Mouse (Mus musculus) T-helper 17 cell (primary cell): Measurements from ENCODE around the gene Ndfip2.

Experiments
- in situ Hi-C, 2 experiments: fragments of 300-600 bp; cut with MboI, MseI; formaldehyde crosslinking; loops; 1 replicate in 1 of 2; 2 replicates in 1 of 2; pipeline ENCODE4 v1.15.1; 2025; ENCODE audit warnings: high pct_unique_total_duplicates in 2 of 2

Gene Ndfip2

DNA sequence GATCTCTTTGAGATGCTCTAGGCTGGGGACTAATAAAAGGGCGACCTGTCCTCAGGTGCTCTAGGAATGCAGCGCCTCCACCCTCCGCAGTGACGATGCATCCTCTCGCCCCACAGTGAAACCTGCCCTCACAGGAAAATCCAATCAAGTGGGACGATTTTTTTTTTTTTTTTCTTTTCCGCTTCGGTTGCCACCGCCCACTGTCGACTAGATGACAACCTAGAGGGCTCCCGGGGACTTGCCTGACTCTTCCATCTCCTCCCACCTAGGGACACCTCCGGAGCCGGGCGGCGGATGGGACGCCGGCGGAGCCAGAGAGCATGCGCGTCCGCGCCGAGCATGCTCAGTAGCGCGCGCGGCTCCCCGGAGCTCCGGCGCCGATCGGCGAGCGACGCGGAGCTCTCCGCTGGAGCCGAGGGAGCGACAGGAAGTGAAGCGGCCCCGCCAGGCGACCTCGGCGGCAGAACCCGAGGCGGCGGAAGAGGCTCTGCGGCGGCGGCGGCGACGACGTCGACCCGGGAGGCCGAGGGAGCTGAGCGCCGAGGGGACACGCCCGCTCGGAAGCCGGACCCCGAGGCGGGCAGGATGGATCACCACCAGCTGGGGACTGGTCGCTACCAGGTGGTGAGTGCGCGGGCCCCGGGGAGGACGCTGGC, at the start of gene Ndfip2:
Gene Ndfip2, plus strand, starts transcription at position 195 of the 656 bp plus-strand sequence.
- in situ Hi-C loops, result no loop called here

GRCm38 (mm10) chr14:105219525-105220376, 38.6 kb upstream of the Ndfip2 start:
- in situ Hi-C loops, result no loop called here

DNA sequence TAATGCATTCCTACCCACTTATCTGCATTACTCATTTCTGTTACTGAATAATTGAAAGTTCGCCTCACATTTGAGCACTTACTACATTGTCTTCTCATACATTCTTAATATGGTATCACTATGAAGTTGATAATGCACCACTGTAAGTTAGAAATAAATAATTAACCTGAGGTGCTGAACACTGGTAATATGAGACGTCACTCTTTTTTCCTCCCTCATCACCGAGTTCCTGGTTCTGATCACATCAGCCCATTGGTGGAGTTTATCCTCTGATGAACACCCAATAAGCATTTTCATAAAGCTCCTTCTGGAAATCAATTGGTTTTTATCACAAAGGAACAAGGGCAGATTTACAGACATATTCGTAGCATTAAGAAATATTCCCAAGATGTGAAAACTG, 36.1 kb upstream of the Ndfip2 start:
- in situ Hi-C loops, result no loop called here

- in situ Hi-C loops, result loop anchor here in 1 of 2 experiments (5.0 kb wide), 1 partner anchor 67 kb away; no protein-coding TSS in a partner anchor
Measured at GRCm38 (mm10) chr14:105225790-105226189, 32.6 kb upstream of the Ndfip2 start.

- in situ Hi-C loops, result loop anchor here in 1 of 2 experiments (5.0 kb wide), 1 partner anchor 65 kb away; no protein-coding TSS in a partner anchor
Measured at GRCm38 (mm10) chr14:105232421-105232820, 26.0 kb upstream of the Ndfip2 start.

DNA sequence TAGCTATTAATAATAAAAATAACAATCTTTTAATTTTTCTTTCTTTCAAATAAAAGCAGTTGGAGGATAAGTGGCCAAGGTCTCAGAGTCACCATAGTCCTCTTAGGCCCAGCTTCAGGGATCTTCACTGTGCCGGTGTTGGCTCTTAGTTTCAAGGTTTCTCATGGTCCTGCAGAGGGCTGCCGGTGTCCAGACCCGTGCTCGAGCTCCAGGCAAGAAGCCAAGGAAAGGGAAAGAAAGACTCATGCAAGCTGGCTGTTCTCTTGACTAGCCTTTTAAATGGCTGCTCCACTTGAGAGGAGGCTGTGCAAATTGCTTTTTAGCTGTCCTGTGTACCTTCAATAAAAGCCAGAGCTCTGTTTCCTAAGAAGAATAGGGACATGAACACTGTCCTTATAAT, 21.8 kb upstream of the Ndfip2 start:
- in situ Hi-C loops, result loop anchor here in 1 of 2 experiments (5.0 kb wide), 1 partner anchor 661 kb away; the partner anchor contains the start of gene Spry2

DNA sequence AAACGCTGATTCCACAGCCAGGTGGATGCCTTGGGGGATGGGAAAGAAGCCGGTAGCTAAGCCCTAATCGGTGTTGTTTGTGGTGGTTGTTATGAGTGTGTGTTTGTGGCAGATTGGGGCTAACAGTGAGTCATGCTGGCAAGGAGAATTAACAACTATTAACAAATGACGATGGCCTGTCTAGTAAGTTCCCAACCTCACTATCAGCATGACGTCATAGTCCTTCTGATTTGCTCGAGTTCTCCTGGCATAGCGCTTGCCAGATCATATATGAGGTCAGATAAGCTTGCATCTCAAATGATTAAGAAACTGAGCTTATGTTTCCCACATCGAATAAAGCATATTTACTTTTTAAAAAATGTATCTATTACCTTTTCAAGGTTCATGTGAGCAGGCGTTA, 20.6 kb upstream of the Ndfip2 start:
- in situ Hi-C loops, result loop anchor here in 1 of 2 experiments (5.0 kb wide), 1 partner anchor 660 kb away; the partner anchor contains the start of gene Spry2

GRCm38 (mm10) chr14:105238450-105239038, 19.8 kb upstream of the Ndfip2 start:
- in situ Hi-C loops, result loop anchor here in 1 of 2 experiments (5.0 kb wide), 1 partner anchor 659 kb away; the partner anchor contains the start of gene Spry2

- in situ Hi-C loops, result no loop called here
Measured at GRCm38 (mm10) chr14:105240120-105240519, 18.3 kb upstream of the Ndfip2 start.

- in situ Hi-C loops, result no loop called here
Measured at GRCm38 (mm10) chr14:105243805-105244443, 14.4 kb upstream of the Ndfip2 start.

- in situ Hi-C loops, result loop anchor here in 1 of 2 experiments (5.0 kb wide), 1 partner anchor 64 kb away; no protein-coding TSS in a partner anchor
Measured at GRCm38 (mm10) chr14:105251038-105251437, 7.3 kb upstream of the Ndfip2 start.

- in situ Hi-C loops, result loop anchor here in 1 of 2 experiments (5.0 kb wide), 1 partner anchor 66 kb away; no protein-coding TSS in a partner anchor
Measured at GRCm38 (mm10) chr14:105253304-105253703, 5.1 kb upstream of the Ndfip2 start.

DNA sequence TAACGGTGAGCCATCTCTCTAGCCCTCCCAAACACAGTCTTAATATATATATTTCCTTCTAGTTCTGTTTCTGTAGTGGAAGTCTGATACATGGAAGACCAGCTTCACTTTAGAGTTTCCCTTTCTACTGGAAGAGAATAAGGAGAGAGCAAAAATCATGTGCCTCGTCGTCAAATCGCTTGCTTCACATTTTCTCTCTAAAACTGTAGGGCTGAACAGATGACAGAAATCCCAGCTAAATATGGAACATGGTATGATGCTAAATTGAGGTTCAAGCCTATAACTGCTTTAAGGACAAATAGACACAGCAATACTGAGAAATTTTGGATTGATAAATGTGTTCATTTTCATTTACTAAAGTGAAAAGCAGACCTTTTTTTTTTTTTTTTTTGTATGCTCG, 4.0 kb upstream of the Ndfip2 start:
- in situ Hi-C loops, result loop anchor here in 1 of 2 experiments (5.0 kb wide), 1 partner anchor 67 kb away; no protein-coding TSS in a partner anchor

DNA sequence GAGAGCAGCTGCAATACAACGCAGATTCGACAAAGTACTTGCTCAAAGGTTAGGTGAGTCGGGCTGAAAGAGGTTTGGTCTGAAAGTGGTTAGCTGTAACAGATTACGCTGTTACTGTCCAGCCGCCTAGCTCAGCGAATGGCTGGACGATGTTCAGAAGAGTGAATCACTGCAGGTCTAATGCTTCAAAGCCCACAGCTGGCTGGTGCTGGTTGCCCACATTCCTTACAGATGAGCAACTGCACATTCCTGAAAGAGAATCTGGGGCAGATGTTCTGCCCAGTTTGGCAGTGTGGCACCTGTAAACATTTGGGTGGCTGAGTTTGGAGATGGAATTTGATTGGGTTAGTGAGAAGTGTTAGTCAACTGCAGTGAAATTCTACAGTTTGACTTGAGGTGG, 2.8 kb upstream of the Ndfip2 start:
- in situ Hi-C loops, result no loop called here

DNA sequence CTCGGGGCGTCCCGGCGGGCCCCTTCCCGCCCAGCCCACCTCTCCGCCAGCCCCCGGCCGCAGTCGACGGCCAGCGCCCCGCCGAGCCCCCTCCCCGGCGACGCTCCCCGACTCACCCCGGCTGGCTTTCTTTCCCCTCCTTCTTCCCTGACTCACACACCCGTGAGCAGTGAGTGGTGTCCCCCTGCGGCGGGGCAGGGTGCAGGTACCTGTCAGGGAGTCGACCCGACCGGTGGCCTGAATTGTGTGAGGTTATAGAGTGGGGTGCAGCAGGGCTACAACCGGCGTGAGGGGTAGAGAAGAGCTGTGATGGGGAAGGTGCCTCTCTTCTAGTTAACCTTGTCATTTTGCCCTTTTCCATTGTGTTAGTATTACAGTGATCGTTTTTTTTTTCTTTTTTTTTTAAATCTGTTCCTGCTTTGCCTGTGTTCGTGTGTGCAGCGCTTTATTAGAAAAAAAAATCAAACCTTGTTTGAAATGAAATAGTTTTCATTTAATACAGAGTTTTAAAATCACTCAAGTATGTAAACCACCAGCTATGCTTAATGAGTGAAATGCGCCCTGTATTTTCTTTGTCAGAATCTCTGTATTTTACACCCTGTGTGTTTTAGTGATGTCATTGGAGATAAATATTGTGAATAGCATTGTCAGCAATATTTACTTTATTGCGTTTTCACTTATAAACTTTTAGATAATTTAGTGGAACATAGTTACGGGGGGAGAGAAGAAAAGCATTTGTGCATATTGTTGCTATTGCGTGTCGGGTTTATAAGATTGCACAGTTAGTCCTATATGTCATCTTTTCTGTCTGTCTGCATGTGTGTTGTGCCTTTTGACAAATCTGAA, 885 bp downstream of the Ndfip2 start:
- in situ Hi-C loops, result no loop called here

DNA sequence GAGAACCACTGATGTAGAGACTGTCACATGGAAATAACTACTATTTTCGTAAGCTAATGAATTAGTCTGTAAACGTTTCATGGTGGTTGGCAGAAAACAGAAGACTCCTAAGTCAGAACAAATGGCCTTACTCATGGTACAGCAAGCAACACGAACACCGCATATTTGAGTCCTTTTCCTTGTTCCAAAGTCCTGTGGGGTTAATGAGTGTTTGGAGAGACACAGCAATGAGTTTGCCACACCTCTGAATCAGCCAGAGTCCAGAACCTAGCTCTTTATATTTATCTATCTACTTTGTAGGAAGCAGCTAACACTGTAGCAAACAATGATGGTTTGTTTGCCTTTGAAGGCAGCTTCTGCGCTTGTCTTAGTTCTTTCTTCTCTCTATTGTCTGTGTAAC, 4.5 kb downstream of the Ndfip2 start:
- in situ Hi-C loops, result no loop called here

- in situ Hi-C loops, result no loop called here
Measured at GRCm38 (mm10) chr14:105267095-105267494, 8.7 kb downstream of the Ndfip2 start.

GRCm38 (mm10) chr14:105272030-105272429, 13.7 kb downstream of the Ndfip2 start:
- in situ Hi-C loops, result no loop called here

- in situ Hi-C loops, result no loop called here
Measured at GRCm38 (mm10) chr14:105272539-105272938, 14.2 kb downstream of the Ndfip2 start.

GRCm38 (mm10) chr14:105275196-105275595, 16.8 kb downstream of the Ndfip2 start:
- in situ Hi-C loops, result loop anchor here in 1 of 2 experiments (25.0 kb wide), 1 partner anchor 88 kb away; the partner anchor contains the start of gene Rbm26
